Mouse (Mus musculus) cerebellum, adult 9-10 months (tissue): Measurements from ENCODE around the gene Antxr2.

ENCODE experiments used
- DNase-seq: peaks from one replicate; pipeline ENCODE4 v3.0.0; 2022

Gene Antxr2

GRCm38 (mm10) chr5:97986656-97987294, 44.1 kb downstream of the Antxr2 start:
- no peak for DNase-seq

- no peak for DNase-seq
Observed at GRCm38 (mm10) chr5:97983375-97983774, 47.5 kb downstream of the Antxr2 start.

- DNase-seq: no peak
Observed at GRCm38 (mm10) chr5:97980472-97980871, 50.4 kb downstream of the Antxr2 start.

- DNase-seq: no peak
Observed at GRCm38 (mm10) chr5:97973293-97973692, 57.5 kb downstream of the Antxr2 start.

GRCm38 (mm10) chr5:97972029-97972428, 58.8 kb downstream of the Antxr2 start:
- no peak for DNase-seq

- no peak for DNase-seq
Observed at GRCm38 (mm10) chr5:97971236-97971635, 59.6 kb downstream of the Antxr2 start.

GRCm38 (mm10) chr5:97967044-97967443, 63.8 kb downstream of the Antxr2 start:
- no peak for DNase-seq

GRCm38 (mm10) chr5:97966101-97966500, 64.7 kb downstream of the Antxr2 start:
- no peak for DNase-seq

- DNase-seq: no peak
Observed at GRCm38 (mm10) chr5:97964444-97964843, 66.4 kb downstream of the Antxr2 start.

- DNase-seq: no peak
Observed at GRCm38 (mm10) chr5:97962512-97962911, 68.3 kb downstream of the Antxr2 start.

- DNase-seq: no peak
Observed at GRCm38 (mm10) chr5:97961786-97962185, 69.1 kb downstream of the Antxr2 start.

GRCm38 (mm10) chr5:97959651-97960050, 71.2 kb downstream of the Antxr2 start:
- DNase-seq: no peak

GRCm38 (mm10) chr5:97959010-97959409, 71.8 kb downstream of the Antxr2 start:
- DNase-seq: no peak

GRCm38 (mm10) chr5:97957501-97957900, 73.3 kb downstream of the Antxr2 start:
- no peak for DNase-seq

- no peak for DNase-seq
Observed at GRCm38 (mm10) chr5:97954193-97954772, 76.6 kb downstream of the Antxr2 start.

GRCm38 (mm10) chr5:97953241-97953920, 77.5 kb downstream of the Antxr2 start:
- peak; percentile 7 for DNase-seq

- DNase-seq: no peak
Observed at GRCm38 (mm10) chr5:97947261-97947660, 83.6 kb downstream of the Antxr2 start.

- DNase-seq: no peak
Observed at GRCm38 (mm10) chr5:97946236-97946635, 84.6 kb downstream of the Antxr2 start.

- DNase-seq: peak; percentile 5
Observed at GRCm38 (mm10) chr5:97935140-97936129, 95.4 kb downstream of the Antxr2 start.

GRCm38 (mm10) chr5:97917654-97918053, 113.2 kb downstream of the Antxr2 start:
- no peak for DNase-seq

GRCm38 (mm10) chr5:97914890-97915289, 116.0 kb downstream of the Antxr2 start:
- no peak for DNase-seq

GRCm38 (mm10) chr5:97913901-97914300, 116.9 kb downstream of the Antxr2 start:
- DNase-seq: no peak

- DNase-seq: no peak
Observed at GRCm38 (mm10) chr5:97907482-97907881, 123.4 kb downstream of the Antxr2 start.
